ENCODE assay signal across 7 mouse cellular contexts in genomic region chr7:97788190-97788668, GRCm38 (mm10). TPM values are rescaled to one million over a fixed set of nuclear protein-coding genes. Genes with fewer than 3 reads are reported as not detected.
A peak's percentile ranks its signal among the peaks of the same experiment; 100 is the strongest.
DNase-seq lines count a peak whose midpoint lies in the region; ATAC-seq lines count a peak whose summit lies in the region.

Gene Pak1, plus strand, starts transcription at chr7:97788541.

- peaks cover 23% of the 10 kb centered on the region for H3K27me3 ChIP-seq in limb, embryonic 10.5 days (ENCODE audit: low read depth, poor library complexity, severe bottlenecking)
- H3K27me3 ChIP-seq in midbrain, embryonic 12.5 days = peaks cover 3% of the 10 kb centered on the region; the same call in 1 of the 2 replicates

- no peaks in the 10 kb centered on the region for H3K9me3 ChIP-seq in limb, embryonic 10.5 days (replicated peaks)
- H3K9me3 ChIP-seq in midbrain, embryonic 12.5 days = no peaks in the 10 kb centered on the region

- peak within 1 kb of the TSS; percentile 93 for H3K4me3 ChIP-seq in limb, embryonic 10.5 days
- peak within 1 kb of the TSS; percentile 76 for H3K4me3 ChIP-seq in midbrain, embryonic 12.5 days

- H3K36me3 ChIP-seq in limb, embryonic 10.5 days = no peaks in the 10 kb centered on the region
- no peaks in the 10 kb centered on the region for H3K36me3 ChIP-seq in midbrain, embryonic 12.5 days

- H3K27ac ChIP-seq in limb, embryonic 10.5 days = peak within 1 kb of the TSS; percentile 94
- H3K27ac ChIP-seq in midbrain, embryonic 12.5 days (replicated peaks) = peak within 1 kb of the TSS; percentile 78

- peak; percentile 92 for ATAC-seq in granulocyte monocyte progenitor cell, adult 5-6 weeks (replicated peaks; ENCODE audit: poor library complexity, severe bottlenecking)
- peak; percentile 95 for ATAC-seq in midbrain, embryonic 12.5 days (ENCODE audit: low FRiP score, low read depth)

- peak within 1 kb of the TSS; percentile 94 for H3K9ac ChIP-seq in midbrain, embryonic 12.5 days (replicated peaks)

- WGBS in limb, embryonic 10.5 days = under 1% methylated on average over 46 of the region's 46 CpGs
- under 1% methylated on average over 46 of the region's 46 CpGs for WGBS in midbrain, embryonic 12.5 days

- DNase-seq in adrenal gland, postnatal 14 days = peak; percentile 88
- peak; percentile 92 for DNase-seq in embryo, embryonic 9.5 days (ENCODE audit: extremely low spot score)
- peak; percentile 89 for DNase-seq in kidney, adult 18-20 months
- peak; percentile 95 for DNase-seq in limb, embryonic 10.5 days (ENCODE audit: low spot score)
- peak; percentile 47 for DNase-seq in spleen, adult 12 weeks (ENCODE audit: low spot score)

- peaks cover 14% of the 10 kb centered on the region for H3K4me1 ChIP-seq in limb, embryonic 10.5 days
- peaks cover 26% of the 10 kb centered on the region for H3K4me1 ChIP-seq in midbrain, embryonic 12.5 days

- peak within 1 kb of the TSS; percentile 86 for H3K4me2 ChIP-seq in midbrain, embryonic 12.5 days (replicated peaks)

RNA-seq across cellular contexts. Expression of gene Pak1, which starts in this region (rescaled TPM):
- 15.5 and 16.3 TPM in 2 replicates for total RNA-seq in adrenal gland, postnatal 14 days (2021)
- 36.4 and 44.3 TPM in 2 replicates for total RNA-seq in granulocyte monocyte progenitor cell, adult 5-6 weeks (2014; fragmentation: Nextera tagmentation)
- total RNA-seq in granulocyte monocyte progenitor cell, adult 5-6 weeks (2017) = 52.5 and 56.6 TPM in 2 replicates
- 26.5 and 29.8 TPM in 2 replicates for polyA plus RNA-seq in limb, embryonic 10.5 days (2016; fragmentation: Nextera tagmentation; extraction: Ambion mirVana)
- 121 and 137 TPM in 2 replicates for polyA plus RNA-seq in midbrain, embryonic 12.5 days (2016; fragmentation: Nextera tagmentation; extraction: Ambion mirVana)

Comparison
In these comparisons a context has a peak if more than half of its experiments do, and no peak if none do; other contexts are left out.
1. Peak in every context shown above with its lines: DNase-seq, ATAC-seq, H3K4me3 ChIP-seq and H3K27ac ChIP-seq.